Mouse (Mus musculus): ENCODE measurements around the gene Sf3b3.

DNA sequence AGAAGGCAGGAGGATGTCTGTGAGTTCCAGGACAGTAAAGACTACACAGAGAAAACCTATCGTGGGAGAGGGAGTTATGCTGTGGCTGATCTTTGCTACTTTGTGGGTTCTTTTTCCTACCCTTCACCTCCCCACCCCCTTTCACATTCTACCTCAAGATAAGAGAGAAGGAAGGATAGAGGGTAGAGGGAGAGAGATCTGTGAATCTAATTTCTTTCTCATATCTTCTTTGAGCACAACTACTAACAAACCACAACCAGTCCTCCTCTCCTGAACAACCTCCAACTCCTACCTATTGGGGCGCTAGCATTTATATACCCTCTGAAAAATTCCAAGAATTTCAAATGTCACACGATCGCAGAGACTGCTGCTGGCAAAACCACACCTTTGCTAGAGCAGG lies 31.3 kb upstream of the Sf3b3 start:
- TF ChIP-seq POLR2A (IDR thresholded peaks at IDR 0.05; ENCODE audit: borderline replicate concordance, extremely low read depth, low read depth, low read length) (no peak), CTCF (IDR thresholded peaks at IDR 0.05; ENCODE audit: insufficient read depth, low read length) (no peak)
